Mouse (Mus musculus) embryonic fibroblast, embryonic 13.5 days (primary cell): Measurements from ENCODE around the gene 2610318N02Rik.

ENCODE experiments used
- CTCF ChIP-seq: IDR thresholded peaks from 2 replicates; pipeline ENCODE4 v1.5.1; 2011; ENCODE audit warnings: mild to moderate bottlenecking, control low read depth, low read length, moderate library complexity, borderline replicate concordance; ENCODE audit not compliant: insufficient read depth
- POLR2A ChIP-seq: IDR thresholded peaks from 2 replicates; pipeline ENCODE4 v1.6.1; 2011; ENCODE audit warnings: low read depth, mild to moderate bottlenecking, control low read depth, low read length, moderate library complexity

DNA sequence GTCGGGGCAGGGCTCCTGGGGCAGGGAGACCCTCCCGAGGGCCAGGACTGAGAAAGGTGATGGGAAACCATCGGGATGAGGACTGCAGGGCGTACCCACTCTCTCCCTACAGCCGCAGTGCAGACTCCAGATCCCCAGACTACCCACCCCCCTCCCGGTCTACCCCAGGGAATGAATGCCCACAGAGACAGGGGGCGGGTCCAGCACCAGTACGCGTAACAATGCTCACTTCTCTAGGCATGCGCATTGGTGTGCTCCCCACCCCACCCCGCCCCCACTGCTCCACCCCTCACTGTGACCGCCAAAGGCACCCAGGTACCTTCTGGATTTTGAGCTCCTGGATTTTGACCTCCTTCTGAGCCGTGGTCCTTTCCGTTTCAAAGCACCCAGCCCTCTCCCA lies 3.4 kb downstream of the 2610318N02Rik start:
- TF ChIP-seq POLR2A (no peak), CTCF (no peak)
